Mouse (Mus musculus): Measurements from ENCODE around the gene Olfr128. TPM values are rescaled to one million over a fixed set of nuclear protein-coding genes. Genes with fewer than 3 reads are reported as not detected.
"Not testable (repeated sequence)": the region's sequence is repeated elsewhere in the genome, so short reads cannot be mapped to it uniquely, and the experiment has no call there.

Olfr128 gene
- total RNA-seq (2021): not detected

DNA sequence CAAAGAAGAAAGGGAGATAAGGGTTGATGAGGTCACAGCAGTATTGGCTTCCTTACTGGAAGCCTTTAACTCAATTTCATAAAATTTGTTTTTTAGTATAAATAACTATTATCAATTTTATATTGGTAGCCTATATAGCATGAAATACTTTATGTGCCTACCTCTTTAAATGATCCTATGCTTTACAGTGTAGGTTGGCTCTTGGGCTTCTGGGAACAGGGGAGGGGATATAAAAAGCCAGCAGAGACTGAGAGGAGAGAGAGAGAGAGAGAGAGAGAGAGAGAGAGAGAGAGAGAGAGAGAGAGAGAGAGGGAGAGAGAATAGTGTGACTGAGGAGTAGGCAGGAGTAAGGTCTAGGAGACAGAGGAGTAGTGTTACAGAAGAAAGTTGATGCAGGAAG is at the start of gene Olfr128:
Gene Olfr128 (plus strand): TSS at position 301 of the 400 bp plus-strand sequence.
- intact Hi-C loops (cut with DNase I): no loop called here
- no peak for DNase-seq (ENCODE audit: low spot score)

DNA sequence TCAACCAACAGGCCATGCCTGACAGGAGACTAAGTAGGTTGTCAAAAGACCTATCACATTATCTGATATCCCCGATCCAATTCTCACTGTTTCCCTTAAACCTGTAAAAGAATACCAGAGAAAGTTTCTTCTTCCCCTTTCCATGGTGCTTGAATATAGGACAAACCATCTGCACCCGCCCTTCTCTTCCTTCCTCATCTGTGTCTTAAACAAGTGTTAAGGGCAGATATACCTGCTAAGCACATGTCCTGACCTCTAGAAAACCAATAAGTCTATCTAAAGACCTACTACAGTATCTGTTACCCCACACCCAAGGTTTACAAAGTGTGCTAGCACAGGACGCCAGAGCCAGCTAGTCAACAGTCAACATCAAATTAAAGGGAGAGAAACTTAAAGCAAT is 46.5 kb upstream of the Olfr128 start:
- intact Hi-C loops (cut with DNase I): no loop called here
- DNase-seq (ENCODE audit: low spot score): no peak

DNA sequence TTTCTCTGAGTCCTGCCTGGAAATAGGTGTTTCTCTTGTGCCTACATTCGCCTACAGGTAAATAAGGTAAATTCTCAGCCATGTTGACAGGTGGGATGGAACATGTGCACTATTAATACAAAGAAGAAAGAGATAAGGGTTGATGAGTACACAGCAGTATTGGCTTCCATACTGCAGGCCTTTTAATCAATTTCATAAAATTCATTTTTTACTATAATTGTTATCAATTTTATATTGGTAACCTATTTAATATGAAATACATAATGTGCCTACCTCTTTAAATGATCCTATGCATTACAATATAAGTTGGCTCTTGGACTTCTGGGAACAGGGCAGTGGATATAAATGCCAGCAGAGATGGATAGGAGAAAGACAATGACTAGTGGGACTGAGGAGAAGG is 20.2 kb upstream of the Olfr128 start, which contains the start of gene Olfr127:
Gene Olfr127 (plus strand): TSS at position 301 of the 400 bp plus-strand sequence.
- intact Hi-C loops (cut with DNase I): no loop called here

DNA sequence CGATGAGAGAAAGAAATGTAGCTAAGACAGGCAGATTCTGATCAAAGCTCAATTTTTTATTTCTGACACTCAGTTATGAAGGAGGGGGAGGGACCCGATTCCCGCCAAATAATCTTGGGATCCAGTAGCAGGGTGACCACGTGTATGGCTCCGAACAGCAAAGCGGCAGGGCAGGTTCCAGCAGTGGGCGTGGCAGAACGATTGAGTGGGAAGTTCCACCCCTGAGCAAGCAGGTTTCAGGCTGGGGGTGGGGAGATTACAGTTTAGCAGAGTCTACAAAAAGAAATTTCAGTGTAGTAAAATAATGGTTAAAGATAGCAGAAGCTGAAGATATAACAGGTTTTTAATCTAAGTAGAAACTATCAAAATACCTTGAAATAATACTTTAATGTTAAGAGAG is 13.5 kb upstream of the Olfr128 start:
- not testable (repeated sequence) for DNase-seq (ENCODE audit: low spot score)

More for the DNA sequence above, 20.2 kb upstream of the Olfr128 start, which contains the start of gene Olfr127:
- no peak for DNase-seq (ENCODE audit: low spot score)

DNA sequence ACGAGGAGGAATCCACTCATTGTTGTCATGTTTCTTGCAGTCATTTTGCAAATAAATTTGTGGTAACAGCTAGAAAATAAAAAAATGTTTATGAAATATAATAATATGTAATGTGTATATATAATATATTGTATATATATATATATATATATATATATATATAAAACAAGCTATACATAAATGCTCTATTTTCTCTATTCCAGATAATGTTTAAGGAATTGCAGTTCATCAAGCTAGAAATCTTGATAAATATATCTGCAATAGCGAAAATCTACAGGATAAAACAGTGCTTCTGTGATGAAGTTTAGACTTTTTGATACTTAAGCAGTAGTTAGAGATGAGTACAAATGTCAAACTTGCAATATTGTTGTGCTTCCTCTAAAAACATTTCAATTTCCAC is 32.6 kb downstream of the Olfr128 start, which contains the start of gene Olfr761:
Gene Olfr761 (minus strand): TSS at position 101 of the 400 bp plus-strand sequence.
- intact Hi-C loops (cut with DNase I): no loop called here
- no peak for DNase-seq (ENCODE audit: low spot score)

More for the DNA sequence above, 13.5 kb upstream of the Olfr128 start:
- intact Hi-C loops (cut with DNase I): not testable (repeated sequence)

DNA sequence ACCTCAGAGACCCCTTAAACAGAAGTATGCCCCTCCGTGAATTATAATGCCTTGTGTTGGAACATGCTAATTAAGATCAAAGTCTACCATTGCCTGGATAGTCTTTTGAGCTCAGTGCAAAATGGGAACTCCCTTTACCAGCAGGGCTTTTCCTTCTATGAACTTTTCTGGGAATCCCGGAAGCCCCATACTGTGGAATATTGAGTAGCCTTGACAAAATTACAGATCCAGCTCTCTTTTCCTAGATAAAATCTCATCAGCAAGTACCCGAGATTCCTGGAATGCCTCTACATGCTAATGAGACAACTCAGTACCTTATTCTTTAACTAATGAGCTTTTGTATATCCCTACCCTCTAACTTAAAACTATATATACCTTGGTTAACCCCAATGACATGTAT is 53.2 kb downstream of the Olfr128 start:
- DNase-seq (ENCODE audit: low spot score): no peak
- intact Hi-C loops (cut with DNase I): no loop called here

Other genes starting within 250 kb of the Olfr128 start
- not detected for gene Olfr119, start 224.0 kb upstream of the Olfr128 start, total RNA-seq (2021)
- gene Olfr120, start 198.7 kb upstream of the Olfr128 start, total RNA-seq (2021): not detected
- not detected for gene Olfr121, start 171.7 kb upstream of the Olfr128 start, total RNA-seq (2021)
- gene Olfr122, start 151.9 kb upstream of the Olfr128 start, total RNA-seq (2021): not detected
- gene Olfr123, start 127.0 kb upstream of the Olfr128 start, total RNA-seq (2021): not detected
- gene Olfr124, start 120.7 kb upstream of the Olfr128 start, total RNA-seq (2021): not detected
- gene Olfr125, start 87.6 kb upstream of the Olfr128 start, total RNA-seq (2021): not detected
- not detected for gene Olfr126, start 73.1 kb upstream of the Olfr128 start, total RNA-seq (2021)
- not detected for gene Olfr127, start 20.1 kb upstream of the Olfr128 start, total RNA-seq (2021)
- gene Olfr761, start 32.5 kb downstream of the Olfr128 start, total RNA-seq (2021): not detected
- not detected for gene Olfr129, start 139.5 kb downstream of the Olfr128 start, total RNA-seq (2021)
- gene Olfr130, start 143.4 kb downstream of the Olfr128 start, total RNA-seq (2021): not detected
- not detected for gene Olfr131, start 168.1 kb downstream of the Olfr128 start, total RNA-seq (2021)
- not detected for gene Olfr132, start 214.0 kb downstream of the Olfr128 start, total RNA-seq (2021)
- not detected for gene Olfr133, start 224.7 kb downstream of the Olfr128 start, total RNA-seq (2021)